Mouse (Mus musculus) heart, adult 8-10 months (tissue): ENCODE measurements around the gene Gpc2. TPM values are rescaled to one million over a fixed set of nuclear protein-coding genes. Genes with fewer than 3 reads are reported as not detected.

Experiments
- DNase-seq: peaks from one replicate; pipeline ENCODE4 v3.0.0; 2022; ENCODE audit warnings: low spot score
- total RNA-seq, 4 experiments: library from RNA; stranded (reverse); gene quantifications; 2 replicates each; pipeline ENCODE4 v1.2.4; 2022

The Gpc2 gene
- under 1 TPM in 2 of 4 experiments, not detected in 2; 0.22 to 0.34 TPM for total RNA-seq

DNA sequence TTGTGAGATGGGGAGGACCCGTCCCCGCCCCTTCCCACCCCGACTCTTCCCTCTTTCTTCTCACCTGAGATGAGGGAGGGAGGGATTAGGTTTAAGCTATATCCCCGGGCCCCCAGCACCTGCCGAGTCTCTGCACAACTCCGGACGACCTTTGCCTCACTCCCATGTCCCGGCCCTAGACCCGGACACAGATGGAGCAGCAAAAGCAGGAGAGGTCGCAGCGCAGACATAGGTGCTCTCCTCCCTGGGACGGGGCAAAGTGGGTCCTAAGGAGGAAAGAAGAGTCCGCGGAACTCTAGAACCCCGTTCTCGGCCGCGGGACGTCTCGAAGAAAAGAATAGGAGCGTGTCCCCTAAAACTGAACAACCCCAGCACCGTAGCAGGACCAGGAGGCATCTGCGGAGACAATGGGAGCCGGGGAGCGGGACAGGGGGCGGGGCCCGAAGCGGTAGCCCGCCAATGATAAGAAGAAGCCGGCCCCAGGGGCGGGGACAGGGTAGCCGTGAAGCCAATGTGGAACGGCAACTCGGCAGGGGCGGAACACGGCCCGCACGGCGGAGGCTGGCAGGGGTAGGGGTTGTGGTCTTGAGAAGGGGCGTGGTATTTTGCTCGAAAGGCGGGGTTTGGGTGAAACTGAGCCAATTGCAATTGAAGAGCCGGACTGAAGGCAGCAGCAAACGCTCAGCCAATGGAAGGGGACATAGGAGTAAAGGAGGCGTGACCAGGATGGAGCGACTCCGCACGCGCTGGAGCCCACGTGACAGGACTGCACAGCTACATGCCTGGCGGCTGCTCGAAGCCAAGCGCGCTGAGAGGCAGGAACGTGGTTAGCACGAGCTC is at the start of gene Gpc2, which contains the start of the genes Gm43720 and Stag3:
Gpc2 (minus strand) TSS at position 421 of the 840 bp plus-strand sequence.
Gm43720 (minus strand) TSS at position 374 of the 840 bp plus-strand sequence.
Stag3 (plus strand) TSS at position 656 of the 840 bp plus-strand sequence.
- peak; percentile 67 for DNase-seq

DNA sequence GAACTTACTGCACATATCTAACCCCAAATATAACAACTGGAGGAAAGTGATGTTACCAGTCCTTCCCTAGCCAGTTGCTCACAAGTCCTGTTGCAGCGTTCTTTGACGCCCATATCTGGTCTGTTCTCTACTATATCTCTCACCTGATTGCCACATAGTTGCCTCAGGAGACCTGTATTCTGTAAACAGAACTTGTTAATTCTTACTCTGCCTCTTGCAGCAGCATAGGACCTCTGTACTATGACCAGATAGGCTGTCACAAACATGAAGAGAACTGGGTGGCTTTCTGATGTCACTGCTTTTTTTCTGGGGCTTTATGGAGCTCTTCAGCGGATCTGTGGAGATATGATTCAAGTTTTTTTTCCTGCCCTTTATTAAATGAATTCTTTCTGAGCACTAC is 33.0 kb upstream of the Gpc2 start:
- DNase-seq = no peak

DNA sequence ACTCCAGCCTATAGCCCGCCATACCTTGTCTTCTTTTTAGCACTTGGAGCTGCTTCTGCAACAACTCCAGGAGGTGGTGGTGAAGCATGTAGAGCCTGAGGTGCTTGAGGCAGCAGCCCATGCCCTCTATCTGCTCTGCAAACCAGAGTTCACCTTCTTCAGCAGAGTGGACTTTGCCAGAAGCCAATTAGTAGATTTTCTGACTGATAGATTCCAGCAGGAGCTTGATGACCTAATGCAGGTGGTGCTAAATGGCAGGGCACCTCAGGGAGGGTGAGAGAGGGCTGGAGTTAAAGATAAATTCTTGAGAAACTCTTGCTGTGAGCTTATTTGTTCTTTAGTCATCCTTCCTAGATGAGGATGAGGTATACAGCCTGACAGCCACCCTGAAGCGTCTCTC is 19.8 kb upstream of the Gpc2 start:
- no peak for DNase-seq

DNA sequence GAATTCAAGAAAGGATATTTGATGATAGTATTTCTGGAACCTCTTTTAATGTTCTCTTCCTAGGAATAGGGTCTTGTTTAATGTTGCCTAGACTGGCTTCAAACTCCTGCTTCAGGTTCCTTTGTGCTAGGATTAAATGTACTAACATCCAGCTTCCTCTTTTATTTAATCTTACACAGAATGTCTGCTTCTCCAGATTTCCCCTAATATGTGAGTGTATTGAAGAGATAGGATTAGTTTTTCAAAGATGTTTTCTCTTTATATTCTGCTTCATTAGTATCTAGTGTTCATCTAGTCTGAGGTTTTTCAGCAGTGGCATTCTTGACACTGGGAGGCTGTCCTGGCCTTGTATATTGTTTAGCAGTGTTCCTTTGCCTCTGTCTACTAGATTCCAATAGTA is 14.4 kb upstream of the Gpc2 start:
- DNase-seq = no peak

DNA sequence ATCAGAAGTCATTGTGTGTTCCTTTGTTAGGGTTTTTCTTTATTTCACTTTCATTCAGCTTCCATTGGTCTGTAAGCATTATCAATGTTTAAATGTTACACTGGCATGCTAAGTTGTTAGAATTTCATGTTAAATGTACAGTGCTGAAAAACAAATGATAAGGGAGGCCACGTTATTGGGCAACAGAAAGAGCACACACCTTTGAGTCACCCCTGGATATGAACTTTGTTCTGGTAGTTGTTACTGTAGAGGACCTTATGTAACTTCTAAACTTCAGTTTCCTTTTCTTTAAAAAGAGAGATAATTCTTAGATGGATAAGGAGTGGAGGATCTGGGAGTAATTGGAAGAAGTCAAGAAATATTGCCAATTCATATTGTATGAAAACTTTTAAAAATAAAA is 11.8 kb upstream of the Gpc2 start:
- no peak for DNase-seq

DNA sequence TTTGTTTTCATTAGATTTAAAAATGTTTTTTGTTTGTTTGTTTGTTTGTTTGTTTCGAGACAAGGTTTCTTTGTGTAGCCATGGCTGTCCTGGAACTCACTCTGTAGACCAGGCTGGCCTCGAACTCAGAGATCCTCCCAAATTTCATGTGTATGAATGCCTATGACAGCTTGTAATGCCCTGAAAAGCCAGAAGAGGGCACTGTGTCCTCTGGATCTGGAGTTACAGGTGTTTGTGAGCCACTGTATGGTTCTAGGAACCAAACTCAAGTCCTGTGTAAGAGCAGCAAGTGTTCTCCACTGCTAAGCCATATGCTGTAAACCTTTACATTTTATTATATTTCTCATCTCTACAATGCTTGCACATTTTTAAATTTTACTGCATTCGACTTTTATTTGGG is 8.1 kb upstream of the Gpc2 start:
- DNase-seq = no peak

DNA sequence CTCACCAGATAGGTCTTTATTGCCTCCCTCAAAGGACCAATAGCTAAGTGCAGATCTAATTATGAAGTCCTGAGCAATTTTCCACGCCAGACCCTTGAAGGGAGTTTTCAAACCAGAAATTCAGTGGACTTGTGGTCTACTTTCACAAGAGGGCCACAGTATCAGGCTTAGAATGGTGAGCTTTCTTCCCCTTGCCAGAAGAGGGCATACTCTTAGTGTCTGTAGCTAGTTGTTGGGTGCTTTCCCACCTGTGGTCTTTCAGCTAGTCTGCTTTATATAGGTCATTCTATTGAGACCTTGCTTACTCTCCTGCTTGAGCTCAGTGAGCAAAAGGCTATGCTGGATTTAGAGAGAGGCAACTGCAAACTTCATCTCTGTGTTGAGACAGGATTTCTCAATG is 3.7 kb upstream of the Gpc2 start:
- DNase-seq = no peak

DNA sequence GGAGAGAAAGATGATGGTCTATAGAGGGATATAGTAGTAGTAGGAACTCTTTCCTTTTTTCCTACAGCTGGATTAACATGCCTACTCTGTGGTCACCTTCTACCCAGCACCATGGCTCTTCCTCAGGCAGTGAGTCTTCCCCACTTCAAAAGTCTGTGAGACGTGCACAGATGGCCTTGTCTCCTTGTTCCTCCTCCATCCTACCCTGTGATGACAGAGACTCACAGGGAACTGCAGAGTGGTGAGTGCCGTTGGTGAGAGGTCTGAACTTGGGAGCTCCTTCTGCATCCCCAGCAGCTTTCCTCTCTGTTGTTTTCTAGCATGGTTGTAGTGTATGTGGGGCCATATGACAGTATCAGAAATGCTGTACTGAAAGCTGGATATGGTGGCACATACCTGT is 2.0 kb upstream of the Gpc2 start:
- no peak for DNase-seq

DNA sequence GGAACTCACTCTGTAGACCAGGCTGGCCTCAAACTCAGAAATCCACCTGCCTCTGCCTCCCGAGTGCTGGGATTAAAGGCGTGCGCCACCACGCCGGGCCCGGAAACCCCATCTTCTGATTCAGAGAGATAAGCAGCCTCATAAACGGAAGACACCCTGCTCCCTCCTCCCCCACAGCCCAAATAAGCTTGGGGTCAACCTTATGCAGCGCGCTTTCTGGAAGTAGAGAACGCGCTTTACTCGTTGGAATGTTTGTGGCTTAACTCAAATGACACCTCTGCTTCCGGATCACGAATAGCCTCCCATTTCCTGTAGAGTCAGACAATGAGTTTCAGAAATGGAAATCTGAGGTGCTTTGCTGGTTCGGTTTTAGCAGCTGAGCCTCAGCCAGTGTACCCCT is 1.0 kb upstream of the Gpc2 start:
- DNase-seq = no peak

DNA sequence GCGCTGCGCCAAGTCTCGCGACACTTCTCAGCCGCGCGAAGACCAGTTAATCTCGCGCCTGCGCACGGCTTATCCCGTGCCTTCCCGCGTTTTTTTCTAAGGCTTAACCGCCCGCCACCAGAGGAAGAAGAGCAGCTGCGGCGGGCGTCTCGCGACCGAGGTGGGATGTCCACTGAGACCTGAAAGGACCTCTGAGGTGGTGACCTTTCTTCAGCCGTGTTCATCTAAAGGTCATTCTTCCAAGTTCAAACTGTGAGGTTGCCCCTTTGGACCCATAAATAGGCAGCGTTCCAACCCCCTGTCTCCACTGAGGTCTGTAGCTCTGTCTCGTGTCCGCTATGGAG is 592 bp upstream of the Gpc2 start:
- DNase-seq = no peak

DNA sequence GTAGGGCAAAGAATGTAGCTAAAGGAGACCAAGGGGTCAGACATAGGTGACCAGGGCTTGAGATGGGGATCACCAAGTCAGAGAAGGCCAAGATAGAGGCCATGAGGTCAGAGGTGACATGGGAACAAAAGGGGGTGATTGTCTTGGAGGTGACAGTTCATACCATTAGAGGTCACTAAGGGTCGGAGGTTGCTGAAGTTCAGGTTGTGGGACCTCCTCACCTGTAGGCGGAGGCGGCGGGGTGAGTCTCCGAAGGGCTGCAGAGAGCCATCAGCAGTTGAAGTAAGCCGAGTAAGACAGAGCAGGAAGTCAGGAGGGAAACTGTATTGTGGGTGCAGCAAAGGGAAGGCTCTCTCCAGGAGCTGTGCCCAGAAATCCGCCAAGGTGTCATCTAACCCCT is 1.8 kb downstream of the Gpc2 start:
- no peak for DNase-seq

DNA sequence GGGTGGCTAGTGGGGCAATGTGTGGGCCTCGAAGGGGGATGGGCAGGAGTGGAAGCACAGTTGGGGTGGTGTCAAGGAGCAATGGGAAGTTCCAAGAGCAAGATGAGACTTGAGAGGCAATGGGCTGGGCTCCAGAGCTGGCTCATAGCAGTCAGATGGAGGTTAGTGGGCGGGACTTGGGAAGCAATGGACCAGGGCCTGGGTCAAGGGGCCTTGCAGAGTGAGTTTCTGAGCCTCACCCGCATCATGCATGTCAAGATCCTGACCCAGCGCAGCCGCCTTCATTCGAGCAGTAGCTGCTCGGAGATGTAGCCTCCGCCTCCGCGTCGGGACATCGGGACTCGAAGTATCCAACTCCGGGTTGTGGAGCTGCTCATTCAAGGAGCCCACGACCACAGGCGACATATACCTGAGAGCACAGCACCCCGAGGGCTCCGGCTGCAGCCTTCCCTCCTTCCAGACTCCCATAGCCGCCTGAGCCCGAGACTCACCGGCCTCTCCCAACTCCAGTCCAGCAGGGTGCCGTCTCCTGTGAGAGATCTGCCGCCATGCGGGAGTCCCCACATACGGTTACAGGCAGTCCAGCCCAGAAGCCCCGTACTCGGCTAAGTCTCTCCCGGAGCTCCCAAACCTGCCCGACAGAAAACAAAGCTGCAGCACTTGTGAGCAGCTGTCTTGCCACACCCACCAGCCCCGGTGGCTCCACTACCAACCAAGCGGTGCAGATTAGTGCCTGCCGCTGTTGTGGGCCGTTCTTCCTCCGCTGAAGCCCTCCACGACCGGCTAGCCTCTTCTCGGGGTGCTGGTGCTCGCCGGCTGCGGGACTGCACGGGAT is 4.4 kb downstream of the Gpc2 start:
- DNase-seq = no peak

DNA sequence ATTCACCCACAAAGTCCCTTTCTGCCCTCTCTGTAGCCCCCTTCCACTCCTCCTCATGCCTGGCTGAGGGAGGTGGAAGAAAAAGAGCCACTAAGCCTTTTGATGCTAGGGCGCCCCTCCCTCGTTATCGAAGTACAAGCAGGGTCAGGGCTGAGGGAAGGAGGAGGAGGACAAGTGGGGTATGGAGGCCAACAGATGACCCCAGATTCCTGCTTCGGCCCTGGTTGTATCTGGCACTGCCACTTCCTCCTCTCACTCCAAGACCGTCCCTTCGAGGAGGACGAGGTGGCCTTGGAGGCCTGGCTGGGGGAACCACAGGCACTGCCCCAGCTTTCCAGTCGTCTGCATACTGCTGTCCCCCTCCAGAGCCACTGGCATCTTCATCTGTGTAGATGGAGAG is 5.6 kb downstream of the Gpc2 start:
- DNase-seq = no peak

DNA sequence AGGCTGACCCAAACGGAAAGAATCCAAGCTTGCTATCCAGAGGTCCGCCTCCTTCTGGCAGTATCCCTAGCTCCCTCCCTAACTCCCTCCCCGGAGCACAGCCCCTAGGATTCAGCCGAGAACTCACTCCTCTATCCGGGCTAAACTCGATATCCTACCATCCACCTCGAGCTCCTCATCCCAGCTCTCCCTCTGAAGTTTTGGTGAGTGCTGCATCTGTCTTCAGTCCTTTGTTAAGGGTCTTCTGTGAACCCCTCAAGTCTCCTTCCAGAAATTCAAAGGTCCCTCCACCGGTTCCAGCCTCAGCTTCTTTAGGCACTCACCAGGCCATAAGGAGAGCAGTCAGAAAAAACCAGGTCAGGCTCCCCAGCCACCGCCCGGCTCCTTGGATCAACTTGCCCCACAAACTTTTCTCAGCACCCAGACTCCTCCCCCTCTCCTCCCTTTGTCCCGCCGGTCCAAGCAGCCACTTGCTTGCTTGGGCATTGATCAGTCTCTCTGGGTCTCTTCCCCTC is 7.3 kb downstream of the Gpc2 start, which contains the start of gene Gal3st4:
Gal3st4 (minus strand) TSS at position 432 of the 515 bp plus-strand sequence.
- DNase-seq = peak; percentile 50

DNA sequence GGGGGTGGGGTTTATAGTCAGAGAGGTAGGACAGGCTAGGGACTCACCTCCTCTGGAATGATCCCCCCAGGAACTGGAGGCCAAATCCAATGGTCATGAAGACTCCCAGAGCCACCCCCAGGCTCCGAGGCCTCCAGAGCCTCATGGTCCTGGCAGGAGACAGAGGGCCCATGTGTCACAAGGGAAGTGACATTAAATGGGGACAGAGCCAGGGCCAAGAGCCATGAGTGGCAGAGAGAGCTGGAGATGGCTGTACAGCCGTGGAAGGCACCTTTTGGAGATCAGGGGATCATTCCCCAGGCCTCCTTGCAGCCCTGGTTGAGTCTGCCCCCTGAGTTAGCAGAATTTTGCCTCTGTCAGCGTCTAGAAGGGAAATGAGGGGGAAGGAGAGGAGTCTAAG is 8.6 kb downstream of the Gpc2 start:
- DNase-seq = no peak

DNA sequence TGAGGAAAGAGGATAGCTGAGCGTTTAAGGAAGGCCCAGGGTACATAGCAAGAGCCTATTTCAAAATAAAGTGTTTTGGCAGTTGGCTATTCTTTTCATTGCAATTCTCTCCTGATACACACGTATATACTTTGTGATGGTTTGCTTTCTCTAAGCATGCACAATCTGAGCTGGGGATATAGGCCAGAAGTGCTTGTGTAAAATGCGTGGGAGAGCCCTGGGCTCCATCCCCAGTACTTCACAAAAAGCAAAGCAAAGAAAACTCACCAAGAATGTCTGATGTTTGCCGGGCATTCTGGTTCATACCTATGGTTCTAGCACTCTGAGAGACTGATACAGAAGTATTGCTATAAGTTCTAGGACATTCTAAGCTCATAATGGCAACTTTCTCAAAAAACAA is 10.8 kb downstream of the Gpc2 start:
- DNase-seq = no peak

DNA sequence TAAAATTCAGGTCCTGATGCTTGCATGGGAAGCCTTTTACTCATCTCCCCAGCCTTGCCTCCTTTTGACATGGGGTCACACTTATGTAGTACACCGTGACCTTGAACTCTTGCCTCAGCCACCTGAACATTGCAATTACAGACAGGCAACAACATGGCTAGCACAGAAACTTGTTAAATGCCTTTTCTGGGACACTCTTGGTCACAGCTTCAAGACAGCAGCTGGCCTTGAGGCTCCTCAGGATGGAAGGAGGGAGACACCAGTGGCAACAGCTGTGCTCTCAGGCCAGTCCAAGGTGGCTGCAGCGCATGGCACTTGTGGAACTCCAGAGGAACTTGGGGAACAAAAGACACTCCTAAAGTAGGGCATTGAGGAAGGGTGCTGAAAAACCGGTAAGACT is 12.7 kb downstream of the Gpc2 start:
- DNase-seq = no peak

DNA sequence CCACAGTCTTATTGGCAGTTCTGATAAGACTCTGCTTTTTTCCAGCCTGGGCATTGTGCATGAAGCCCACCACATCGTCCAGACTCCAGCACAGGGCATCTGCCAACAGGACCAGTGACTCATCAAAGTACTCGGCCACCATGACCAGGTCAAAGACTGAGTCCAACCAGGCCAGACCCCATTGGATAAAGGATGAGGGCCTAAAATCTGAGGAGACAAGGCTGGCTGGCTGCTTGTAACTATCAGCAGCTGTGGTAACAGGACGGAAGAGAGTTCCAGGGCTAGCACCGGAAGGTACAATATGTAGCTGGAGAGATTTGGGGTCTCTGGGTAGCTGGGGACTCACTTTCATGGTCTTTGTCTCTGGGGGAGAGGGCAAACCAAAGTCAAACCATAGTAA is 14.1 kb downstream of the Gpc2 start:
- DNase-seq = no peak

DNA sequence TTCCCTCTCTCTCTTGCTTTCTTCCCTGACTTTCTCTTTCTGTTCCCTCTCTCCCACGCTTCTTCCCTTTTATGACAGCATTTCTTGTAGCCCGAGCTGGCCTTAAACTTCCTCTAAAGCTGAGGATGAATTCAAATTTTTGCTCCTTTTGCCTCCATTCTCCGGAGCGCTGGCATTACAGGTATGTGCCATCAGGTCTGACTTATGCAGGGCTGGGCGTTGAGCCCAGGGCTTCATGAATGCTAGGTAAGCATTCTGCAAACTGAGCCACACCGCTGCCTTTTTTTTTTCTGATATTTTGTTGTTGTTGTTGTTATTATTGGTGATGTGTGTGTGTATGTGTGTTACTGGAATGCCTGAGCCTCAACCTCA is 15.6 kb downstream of the Gpc2 start:
- DNase-seq = no peak

DNA sequence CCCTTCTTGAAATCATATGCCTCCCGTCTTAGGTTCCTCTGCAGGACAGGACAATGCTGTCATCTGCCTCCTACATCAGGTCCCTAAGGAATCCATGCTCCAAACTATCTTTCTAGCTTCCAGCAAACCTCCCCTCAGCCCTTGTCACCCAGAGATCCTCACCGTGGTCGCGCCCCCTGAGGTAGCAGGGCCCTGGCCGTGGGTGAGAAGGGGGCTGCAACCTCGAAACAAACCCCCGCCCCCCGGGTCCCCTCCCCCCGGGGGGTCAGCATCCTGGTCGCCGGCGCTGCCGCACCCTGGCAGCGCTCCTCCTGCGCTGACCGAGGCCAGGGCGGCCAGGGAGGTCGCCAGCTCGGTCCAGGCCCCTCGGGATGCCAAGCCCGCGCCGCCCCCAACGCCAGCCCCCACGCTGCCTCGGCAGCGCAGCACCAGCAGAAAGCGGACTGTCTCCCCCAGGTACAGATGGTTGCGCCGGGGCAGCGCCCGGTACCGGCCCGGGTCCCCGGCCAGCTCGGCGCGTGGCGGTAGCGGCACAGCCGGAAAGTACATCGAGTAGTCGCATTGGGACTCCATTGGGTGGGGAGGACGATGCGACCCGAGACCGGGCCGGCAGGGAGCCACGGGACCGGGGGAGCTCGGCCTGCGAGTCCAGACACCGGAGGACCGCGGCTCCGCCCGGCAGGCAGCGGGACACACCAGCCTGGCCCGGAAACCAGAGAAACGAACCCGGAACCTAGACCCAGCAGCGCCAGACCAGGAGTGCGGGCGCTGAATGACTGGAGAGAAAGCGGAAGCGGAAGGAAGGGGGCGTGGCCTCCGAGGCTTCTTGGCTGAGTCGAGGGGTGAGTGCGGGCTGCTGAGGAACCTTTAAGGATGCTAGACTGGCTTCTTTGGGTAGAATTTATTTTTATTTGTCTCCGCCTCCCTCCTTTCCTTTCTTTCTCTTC is 16.3 kb downstream of the Gpc2 start, which contains the start of gene BC037034:
BC037034 (minus strand) TSS at position 774 of the 947 bp plus-strand sequence.
- peak; percentile 93 for DNase-seq

DNA sequence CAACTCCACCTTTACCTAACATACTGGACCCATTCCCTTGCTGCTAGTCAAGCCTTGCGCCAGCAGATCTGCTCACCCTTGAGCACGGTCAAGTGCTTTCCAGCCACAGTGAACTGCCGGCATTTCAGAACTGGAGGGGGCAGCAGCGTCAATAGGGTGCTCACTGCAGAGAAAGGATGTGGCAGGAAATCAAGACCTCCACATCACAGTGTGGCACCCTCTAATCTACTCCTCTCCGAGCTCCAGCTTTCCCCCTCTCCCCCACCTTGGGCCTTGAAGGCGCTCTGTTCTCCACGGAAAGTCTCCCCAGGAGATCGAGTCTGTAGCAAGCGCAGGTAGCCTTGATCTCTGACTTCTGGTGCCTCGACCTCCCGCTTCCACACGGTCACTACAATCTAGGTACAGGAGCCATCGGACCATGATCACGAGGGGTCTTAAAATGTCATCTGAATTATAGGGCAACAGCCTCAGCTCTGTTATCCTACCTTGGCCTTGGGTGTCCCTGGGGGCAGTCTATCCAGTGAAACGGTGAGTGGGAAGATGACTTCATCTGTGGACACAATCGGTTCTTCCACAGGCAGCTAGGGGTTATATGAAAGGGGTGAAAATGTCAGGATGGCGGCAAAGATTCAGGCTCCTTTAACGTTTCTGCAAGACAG is 17.1 kb downstream of the Gpc2 start:
- no peak for DNase-seq
